Comparison of ENCODE assay signal across 8 mouse cellular contexts in genomic region chr7:35119506-35120145, GRCm38 (mm10). TPM values are rescaled to one million over a fixed set of nuclear protein-coding genes. Genes with fewer than 3 reads are reported as not detected.
DNase-seq lines count a peak whose midpoint lies in the region; ATAC-seq and TF ChIP-seq lines count a peak whose summit lies in the region.

No protein-coding gene starts in this region.

- no peaks in the 10 kb centered on the region for H3K27me3 ChIP-seq in liver, adult 2 months (ENCODE audit: control insufficient read depth, insufficient read depth, low read length)
- H3K27me3 ChIP-seq in embryonic facial prominence, embryonic 10.5 days (replicated peaks; ENCODE audit: low read depth, poor library complexity, severe bottlenecking): peaks cover 93% of the 10 kb centered on the region
- H3K27me3 ChIP-seq in midbrain, embryonic 11.5 days (ENCODE audit: control insufficient read depth, insufficient read depth, low read length): peaks cover 59% of the 10 kb centered on the region

- TF ChIP-seq CTCF in liver, adult 2 months (IDR thresholded peaks at IDR 0.05; ENCODE audit: low read depth, low read length): no peak
- TF ChIP-seq CTCF in left cerebral cortex, adult 2 months (IDR thresholded peaks at IDR 0.05): no peak

- under 1% methylated on average over 74 of the region's 83 CpGs for WGBS in liver, adult 2 months
- under 1% methylated on average over 83 of the region's 83 CpGs for WGBS in embryonic facial prominence, embryonic 10.5 days
- WGBS in midbrain, embryonic 11.5 days: 1% methylated on average over 72 of the region's 83 CpGs

- H3K27ac ChIP-seq in liver, adult 2 months (replicated peaks; ENCODE audit: insufficient read depth, low read depth, low read length): peak overlapping the region; percentile 94
- peak overlapping the region; percentile 61; the same call in 1 of the 2 replicates for H3K27ac ChIP-seq in embryonic facial prominence, embryonic 10.5 days (replicated peaks)
- H3K27ac ChIP-seq in left cerebral cortex, adult 2 months: peak overlapping the region; percentile 65
- no peak overlapping the region for H3K27ac ChIP-seq in midbrain, embryonic 11.5 days (ENCODE audit: low read depth, low read length)

- peaks cover 12% of the 10 kb centered on the region for H3K36me3 ChIP-seq in liver, adult 2 months (ENCODE audit: control insufficient read depth, insufficient read depth, low read length)
- no peaks in the 10 kb centered on the region for H3K36me3 ChIP-seq in embryonic facial prominence, embryonic 10.5 days (replicated peaks)
- H3K36me3 ChIP-seq in midbrain, embryonic 11.5 days (ENCODE audit: control insufficient read depth, insufficient read depth, low read length): no peaks in the 10 kb centered on the region

- H3K4me3 ChIP-seq in liver, adult 2 months (ENCODE audit: insufficient read depth, low read depth, low read length): peak overlapping the region; percentile 79
- H3K4me3 ChIP-seq in embryonic facial prominence, embryonic 10.5 days: peak overlapping the region; percentile 68
- H3K4me3 ChIP-seq in left cerebral cortex, adult 2 months: peak overlapping the region; percentile 66
- H3K4me3 ChIP-seq in midbrain, embryonic 11.5 days (ENCODE audit: low read depth, low read length): peak overlapping the region; percentile 46

- peak; percentile 45; the same call in 1 of the 2 replicates for ATAC-seq in midbrain, embryonic 11.5 days (ENCODE audit: low FRiP score)

- H3K9me3 ChIP-seq in embryonic facial prominence, embryonic 10.5 days: no peaks in the 10 kb centered on the region
- no peaks in the 10 kb centered on the region for H3K9me3 ChIP-seq in midbrain, embryonic 11.5 days (ENCODE audit: control insufficient read depth, low read length)

- intact Hi-C loops in heart, postnatal 14 days (cut with DNase I): loop anchor here (2.0 to 10.0 kb wide), 5 partner anchors 37 to 445 kb away; partner anchors contain the start of gene Cebpg
- intact Hi-C loops in left cerebral cortex, adult 2 months (cut with DNase I): loop anchor here (1.0 to 5.0 kb wide), 3 partner anchors 50 to 447 kb away; no protein-coding TSS in a partner anchor

- no peak for DNase-seq in liver, adult 2 months (ENCODE audit: extremely low read depth, low read depth, low spot score)
- DNase-seq in liver (no peak), R1 (ENCODE audit: low read depth, low spot score) (peak; percentile 48), MN1 (ENCODE audit: low spot score) (no peak)
- DNase-seq in embryonic facial prominence, embryonic 10.5 days (ENCODE audit: low spot score): peak; percentile 72
- peak; percentile 38 to 41 for DNase-seq in heart, postnatal 14 days
- DNase-seq in left cerebral cortex, adult 2 months (ENCODE audit: extremely low spot score in 1 of 2, low spot score in 2 of 2): peak; percentile 31 to 33
- DNase-seq in midbrain, embryonic 11.5 days (ENCODE audit: low spot score, missing footprints): peak; percentile 93

- peak overlapping the region; percentile 99 for H3K9ac ChIP-seq in liver, adult 2 months (ENCODE audit: low read depth, low read length)
- H3K9ac ChIP-seq in midbrain, embryonic 11.5 days (ENCODE audit: low read length): peak overlapping the region; percentile 37

- H3K4me2 ChIP-seq in midbrain, embryonic 11.5 days: peak overlapping the region; percentile 75

- peaks cover 23% of the 10 kb centered on the region for H3K79me2 ChIP-seq in liver, adult 2 months (ENCODE audit: control insufficient read depth, insufficient read depth, low read length)

- peaks cover 14% of the 10 kb centered on the region for H3K4me1 ChIP-seq in liver, adult 2 months (ENCODE audit: control insufficient read depth, insufficient read depth, low read length)
- H3K4me1 ChIP-seq in embryonic facial prominence, embryonic 10.5 days: peaks cover 48% of the 10 kb centered on the region
- peaks cover 12% of the 10 kb centered on the region for H3K4me1 ChIP-seq in midbrain, embryonic 11.5 days (ENCODE audit: control insufficient read depth, insufficient read depth, low read length)

- TF ChIP-seq POLR2A in liver, adult 2 months (IDR thresholded peaks at IDR 0.05; ENCODE audit: extremely low read depth, insufficient read depth, low read length): no peak

RNA-seq across cellular contexts. Expression of gene Cebpa, which starts 0.5 kb away (rescaled TPM):
- total RNA-seq in liver, adult 2 months (2014; rRNA removed): 177 and 199 TPM in 2 replicates
- 349 and 390 TPM in 2 replicates for polyA plus RNA-seq in liver, adult 2 months (2012; rRNA removed)
- polyA plus RNA-seq in embryonic facial prominence, embryonic 10.5 days (2016; fragmentation: Nextera tagmentation; extraction: Ambion mirVana): 0.39 and 0.45 TPM in 2 replicates
- 10 to 100 TPM in 1 of 2 experiments, 1 to 10 TPM in 1; 5.2 to 11.5 TPM for total RNA-seq in heart, postnatal 14 days (2021)
- total RNA-seq in left cerebral cortex, adult 2 months (2021): 10 to 100 TPM; 10.3 to 11.4 TPM
- 0.37 and 0.60 TPM in 2 replicates for polyA plus RNA-seq in midbrain, embryonic 11.5 days (2014; fragmentation: Nextera tagmentation; extraction: Ambion mirVana)

Comparison
In these comparisons a context has a peak if more than half of its experiments do, and no peak if none do; other contexts are left out.
1. DNase-seq: peak in R1 (single experiment), embryonic facial prominence, embryonic 10.5 days (single experiment), heart, postnatal 14 days (2 of 2), left cerebral cortex, adult 2 months (2 of 2) and midbrain, embryonic 11.5 days (single experiment); none in liver, adult 2 months (single experiment), liver (single experiment) and MN1 (single experiment).
2. RNA of gene Cebpa, which starts 0.5 kb away (total RNA-seq): 177 to 199 TPM in liver, adult 2 months; 5.2 to 11.5 TPM in heart, postnatal 14 days and 10.3 to 11.4 TPM in left cerebral cortex, adult 2 months; every median in the first group is over 10 times any median in the second.
3. Peak in every context shown above with its lines, with median percentiles within 50 percentile points of each other: H3K4me3 ChIP-seq.